ENCODE assay signal across 8 mouse cellular contexts in genomic region chr11:119041750-119042465, GRCm38 (mm10). TPM values are rescaled to one million over a fixed set of nuclear protein-coding genes. Genes with fewer than 3 reads are reported as not detected.
DNase-seq lines count a peak whose midpoint lies in the region; ATAC-seq and TF ChIP-seq lines count a peak whose summit lies in the region.

No protein-coding gene starts in this region.

- H3K4me3 ChIP-seq in heart, embryonic 10.5 days, result peak overlapping the region; percentile 84
- H3K4me3 ChIP-seq in E14TG2a.4 (replicated peaks; ENCODE audit: low read length), result peak overlapping the region; percentile 86
- peak overlapping the region; percentile 58 for H3K4me3 ChIP-seq in forebrain, embryonic 15.5 days
- peak overlapping the region; percentile 66 for H3K4me3 ChIP-seq in liver, embryonic 15.5 days (replicated peaks)

- no peak for DNase-seq in heart, embryonic 10.5 days (ENCODE audit: low spot score)
- DNase-seq in heart, adult 9 months (ENCODE audit: low spot score in 2 of 2), result no peak
- no peak for DNase-seq in right cerebral cortex, postnatal 4 days
- DNase-seq in gastrocnemius, postnatal 25 days, result no peak

- ATAC-seq in forebrain, embryonic 15.5 days (replicated peaks), result peak; percentile 3; the same call in 1 of the 2 replicates
- ATAC-seq in liver, embryonic 15.5 days (ENCODE audit: insufficient read depth), result no peak
- no peak for ATAC-seq in megakaryocyte-erythroid progenitor cell, adult 5-6 weeks (replicated peaks; ENCODE audit: low FRiP score, low TSS enrichment, poor library complexity, severe bottlenecking)

- no peaks in the 10 kb centered on the region for H3K9me3 ChIP-seq in heart, embryonic 10.5 days
- H3K9me3 ChIP-seq in E14TG2a.4 (ENCODE audit: low read length), result no peaks in the 10 kb centered on the region
- no peaks in the 10 kb centered on the region for H3K9me3 ChIP-seq in forebrain, embryonic 15.5 days
- H3K9me3 ChIP-seq in liver, embryonic 15.5 days (replicated peaks), result no peaks in the 10 kb centered on the region

- peak overlapping the region; percentile 94 for H3K27ac ChIP-seq in heart, embryonic 10.5 days
- H3K27ac ChIP-seq in forebrain, embryonic 15.5 days (replicated peaks), result peak overlapping the region; percentile 79; the same call in 1 of the 2 replicates
- H3K27ac ChIP-seq in liver, embryonic 15.5 days (replicated peaks), result no peak overlapping the region

- peak overlapping the region; percentile 81 for H3K9ac ChIP-seq in forebrain, embryonic 15.5 days (replicated peaks)
- no peak overlapping the region for H3K9ac ChIP-seq in liver, embryonic 15.5 days

- WGBS in heart, embryonic 10.5 days, result under 1% methylated on average over 29 of the region's 31 CpGs
- under 1% methylated on average over 31 of the region's 31 CpGs for WGBS in forebrain, embryonic 15.5 days
- 2% methylated on average over 31 of the region's 31 CpGs for WGBS in liver, embryonic 15.5 days (ENCODE audit: insufficient replicate concordance)

- H3K27me3 ChIP-seq in heart, embryonic 10.5 days (ENCODE audit: insufficient read depth, poor library complexity, severe bottlenecking), result peaks cover 89% of the 10 kb centered on the region
- H3K27me3 ChIP-seq in E14TG2a.4 (ENCODE audit: insufficient read depth, low read length), result peaks cover 93% of the 10 kb centered on the region
- peaks cover 72% of the 10 kb centered on the region for H3K27me3 ChIP-seq in forebrain, embryonic 15.5 days
- H3K27me3 ChIP-seq in liver, embryonic 15.5 days, result peaks cover 100% of the 10 kb centered on the region

- peak overlapping the region; percentile 94 for H3K4me2 ChIP-seq in forebrain, embryonic 15.5 days (replicated peaks)
- peak overlapping the region; percentile 88 for H3K4me2 ChIP-seq in liver, embryonic 15.5 days

- H3K4me1 ChIP-seq in heart, embryonic 10.5 days, result peaks cover 80% of the 10 kb centered on the region
- H3K4me1 ChIP-seq in E14TG2a.4 (replicated peaks; ENCODE audit: low read depth, low read length), result peaks cover 65% of the 10 kb centered on the region
- peaks cover 74% of the 10 kb centered on the region for H3K4me1 ChIP-seq in forebrain, embryonic 15.5 days
- H3K4me1 ChIP-seq in liver, embryonic 15.5 days (replicated peaks), result peaks cover 70% of the 10 kb centered on the region

- H3K36me3 ChIP-seq in heart, embryonic 10.5 days, result peaks cover 10% of the 10 kb centered on the region
- H3K36me3 ChIP-seq in E14TG2a.4 (ENCODE audit: insufficient read depth, low read length), result no peaks in the 10 kb centered on the region
- peaks cover 3% of the 10 kb centered on the region; the same call in 1 of the 2 replicates for H3K36me3 ChIP-seq in forebrain, embryonic 15.5 days
- H3K36me3 ChIP-seq in liver, embryonic 15.5 days (replicated peaks), result peaks cover 12% of the 10 kb centered on the region; the same call in 1 of the 2 replicates

- TF ChIP-seq CTCF in E14TG2a.4 (conservative IDR thresholded peaks at IDR 0.05; ENCODE audit: low read length), result no peak

RNA-seq across cellular contexts. Expression of gene Cbx8, which starts 1.1 kb away (rescaled TPM):
- polyA plus RNA-seq in heart, embryonic 10.5 days (2016; fragmentation: Nextera tagmentation; extraction: Ambion mirVana), result 9.1 and 9.7 TPM in 2 replicates
- 13.8 and 14.1 TPM in 2 replicates for polyA plus RNA-seq in forebrain, embryonic 15.5 days (2015; fragmentation: Nextera tagmentation; extraction: Ambion mirVana)
- polyA plus RNA-seq in liver, embryonic 15.5 days (2015; fragmentation: Nextera tagmentation; extraction: Ambion mirVana), result 3.3 and 3.5 TPM in 2 replicates
- total RNA-seq in megakaryocyte-erythroid progenitor cell, adult 5-6 weeks (2014; fragmentation: Nextera tagmentation), result 1.3 and 2.2 TPM in 2 replicates
- 0.70 and 1.2 TPM in 2 replicates for total RNA-seq in megakaryocyte-erythroid progenitor cell, adult 5-6 weeks (2017)
- 1 to 10 TPM; 1.4 to 1.8 TPM for total RNA-seq in gastrocnemius, postnatal 25 days (2021)

RNA-seq across cellular contexts. Expression of gene Cbx2, which starts 19.1 kb away (rescaled TPM):
- 37.4 and 56.0 TPM in 2 replicates for polyA plus RNA-seq in heart, embryonic 10.5 days (2016; fragmentation: Nextera tagmentation; extraction: Ambion mirVana)
- 30.4 and 31.8 TPM in 2 replicates for polyA plus RNA-seq in forebrain, embryonic 15.5 days (2015; fragmentation: Nextera tagmentation; extraction: Ambion mirVana)
- 3.0 and 3.2 TPM in 2 replicates for polyA plus RNA-seq in liver, embryonic 15.5 days (2015; fragmentation: Nextera tagmentation; extraction: Ambion mirVana)
- 9.7 and 10.4 TPM in 2 replicates for total RNA-seq in megakaryocyte-erythroid progenitor cell, adult 5-6 weeks (2014; fragmentation: Nextera tagmentation)
- 6.2 and 6.4 TPM in 2 replicates for total RNA-seq in megakaryocyte-erythroid progenitor cell, adult 5-6 weeks (2017)
- 1 to 10 TPM in 1 of 2 experiments, under 1 TPM in 1; 0.69 to 1.4 TPM for total RNA-seq in gastrocnemius, postnatal 25 days (2021)

RNA-seq across cellular contexts. Expression of gene Cbx4, which starts 44.1 kb away (rescaled TPM):
- polyA plus RNA-seq in heart, embryonic 10.5 days (2016; fragmentation: Nextera tagmentation; extraction: Ambion mirVana), result 8.9 and 9.0 TPM in 2 replicates
- polyA plus RNA-seq in forebrain, embryonic 15.5 days (2015; fragmentation: Nextera tagmentation; extraction: Ambion mirVana), result 15.5 and 16.5 TPM in 2 replicates
- 2.8 and 2.9 TPM in 2 replicates for polyA plus RNA-seq in liver, embryonic 15.5 days (2015; fragmentation: Nextera tagmentation; extraction: Ambion mirVana)
- total RNA-seq in megakaryocyte-erythroid progenitor cell, adult 5-6 weeks (2014; fragmentation: Nextera tagmentation), result 5.2 and 5.4 TPM in 2 replicates
- total RNA-seq in megakaryocyte-erythroid progenitor cell, adult 5-6 weeks (2017), result 3.9 and 11.6 TPM in 2 replicates
- total RNA-seq in gastrocnemius, postnatal 25 days (2021), result 1 to 10 TPM; 2.4 to 3.5 TPM

RNA-seq across cellular contexts. Expression of gene Enpp7, which starts 53.9 kb away (rescaled TPM):
- polyA plus RNA-seq in heart, embryonic 10.5 days (2016; fragmentation: Nextera tagmentation; extraction: Ambion mirVana), result not detected in 2 replicates
- not detected in 2 replicates for polyA plus RNA-seq in forebrain, embryonic 15.5 days (2015; fragmentation: Nextera tagmentation; extraction: Ambion mirVana)
- polyA plus RNA-seq in liver, embryonic 15.5 days (2015; fragmentation: Nextera tagmentation; extraction: Ambion mirVana), result not detected in 2 replicates
- total RNA-seq in megakaryocyte-erythroid progenitor cell, adult 5-6 weeks (2014; fragmentation: Nextera tagmentation), result not detected in 2 replicates
- not detected in 2 replicates for total RNA-seq in megakaryocyte-erythroid progenitor cell, adult 5-6 weeks (2017)
- not detected for total RNA-seq in gastrocnemius, postnatal 25 days (2021)
